Mouse (Mus musculus): ENCODE results near the gene Trmt5. TPM values are rescaled to one million over a fixed set of nuclear protein-coding genes. Genes with fewer than 3 reads are reported as not detected.
A peak's percentile ranks its signal among the peaks of the same experiment; 100 is the strongest.

The Trmt5 gene
- total RNA-seq (2014; fragmentation: Nextera tagmentation): 64.1 and 74.6 TPM in 2 replicates
- total RNA-seq (2017): 69.1 and 70.6 TPM in 2 replicates
- polyA plus RNA-seq (2012): 2.1 and 2.3 TPM in 2 replicates

- no peaks in the 10 kb centered on the region for H3K27me3 ChIP-seq (ENCODE audit: insufficient read depth, low read length)
- H3K9me3 ChIP-seq (replicated peaks): no peaks in the 10 kb centered on the region
- peaks cover 50% of the 10 kb centered on the region for H3K4me1 ChIP-seq (ENCODE audit: insufficient read depth, low read depth, low read length)
- TF ChIP-seq GATA1 (IDR thresholded peaks at IDR 0.05; ENCODE audit: borderline replicate concordance, low read length) (no peak), POLR2AphosphoS5 (IDR thresholded peaks at IDR 0.05; ENCODE audit: insufficient replicate concordance, low read depth, low read length) (no peak), CTCF (IDR thresholded peaks at IDR 0.05; ENCODE audit: low read depth, low read length) (no peak), TAL1 (conservative IDR thresholded peaks at IDR 0.05; ENCODE audit: low read depth, low read length) (no peak), GATA2 (IDR thresholded peaks at IDR 0.05; ENCODE audit: borderline replicate concordance, low read depth, low read length) (no peak)
- peak; percentile 88 for ATAC-seq (ENCODE audit: extremely low read depth, insufficient number of reproducible peaks, low FRiP score, poor library complexity, severe bottlenecking)
- peaks cover 56% of the 10 kb centered on the region for H3K36me3 ChIP-seq (replicated peaks)
- DNase-seq (ENCODE audit: low spot score): peak; percentile 85
- peak within 1 kb of the TSS; percentile 76 for H3K4me3 ChIP-seq (ENCODE audit: low read depth, low read length)
Observed at GRCm38 (mm10) chr12:73286287-73287092, at the start of gene Trmt5, which contains the start of gene Slc38a6. Gene Trmt5, minus strand, starts transcription at chr12:73286710. Gene Slc38a6, plus strand, starts transcription at chr12:73286779.

- Histone ChIP-seq H3K36me3 (replicated peaks) (peaks cover 24% of the 10 kb centered on the region), H3K4me3 (ENCODE audit: low read depth, low read length) (no peak overlapping the region), H3K27me3 (ENCODE audit: insufficient read depth, low read length) (no peaks in the 10 kb centered on the region), H3K9me3 (replicated peaks) (no peaks in the 10 kb centered on the region), H3K4me1 (ENCODE audit: insufficient read depth, low read depth, low read length) (no peaks in the 10 kb centered on the region)
- ATAC-seq (ENCODE audit: extremely low read depth, insufficient number of reproducible peaks, low FRiP score, poor library complexity, severe bottlenecking) (no peak), DNase-seq (ENCODE audit: low spot score) (no peak)
- TF ChIP-seq CTCF (IDR thresholded peaks at IDR 0.05; ENCODE audit: low read depth, low read length) (no peak), GATA1 (IDR thresholded peaks at IDR 0.05; ENCODE audit: borderline replicate concordance, low read length) (no peak), GATA2 (IDR thresholded peaks at IDR 0.05; ENCODE audit: borderline replicate concordance, low read depth, low read length) (no peak), POLR2AphosphoS5 (IDR thresholded peaks at IDR 0.05; ENCODE audit: insufficient replicate concordance, low read depth, low read length) (no peak), TAL1 (conservative IDR thresholded peaks at IDR 0.05; ENCODE audit: low read depth, low read length) (no peak)
Observed at GRCm38 (mm10) chr12:73334051-73334551, 47.6 kb upstream of the Trmt5 start.

GRCm38 (mm10) chr12:73332701-73333100 is 46.2 kb upstream of the Trmt5 start:
- H3K4me1 ChIP-seq (ENCODE audit: insufficient read depth, low read depth, low read length): no peaks in the 10 kb centered on the region
- DNase-seq (ENCODE audit: low spot score): no peak

GRCm38 (mm10) chr12:73330236-73330635 is 43.7 kb upstream of the Trmt5 start:
- no peak for TF ChIP-seq GATA1 (IDR thresholded peaks at IDR 0.05; ENCODE audit: borderline replicate concordance, low read length)
- TF ChIP-seq POLR2AphosphoS5 (IDR thresholded peaks at IDR 0.05; ENCODE audit: insufficient replicate concordance, low read depth, low read length): no peak
- no peak for TF ChIP-seq GATA2 (IDR thresholded peaks at IDR 0.05; ENCODE audit: borderline replicate concordance, low read depth, low read length)
- no peak for TF ChIP-seq CTCF (IDR thresholded peaks at IDR 0.05; ENCODE audit: low read depth, low read length)
- no peak for TF ChIP-seq TAL1 (conservative IDR thresholded peaks at IDR 0.05; ENCODE audit: low read depth, low read length)
- Histone ChIP-seq H3K4me3 (ENCODE audit: low read depth, low read length) (no peak overlapping the region), H3K9me3 (replicated peaks) (no peaks in the 10 kb centered on the region), H3K27me3 (ENCODE audit: insufficient read depth, low read length) (no peaks in the 10 kb centered on the region), H3K36me3 (replicated peaks) (peaks cover 24% of the 10 kb centered on the region), H3K4me1 (ENCODE audit: insufficient read depth, low read depth, low read length) (no peaks in the 10 kb centered on the region)
- no peak for ATAC-seq (ENCODE audit: extremely low read depth, insufficient number of reproducible peaks, low FRiP score, poor library complexity, severe bottlenecking)
- DNase-seq (ENCODE audit: low spot score): no peak

More at GRCm38 (mm10) chr12:73332701-73333100, 46.2 kb upstream of the Trmt5 start:
- no peak for TF ChIP-seq POLR2AphosphoS5 (IDR thresholded peaks at IDR 0.05; ENCODE audit: insufficient replicate concordance, low read depth, low read length)
- TF ChIP-seq CTCF (IDR thresholded peaks at IDR 0.05; ENCODE audit: low read depth, low read length): no peak
- no peak for TF ChIP-seq TAL1 (conservative IDR thresholded peaks at IDR 0.05; ENCODE audit: low read depth, low read length)
- TF ChIP-seq GATA2 (IDR thresholded peaks at IDR 0.05; ENCODE audit: borderline replicate concordance, low read depth, low read length): no peak
- TF ChIP-seq GATA1 (IDR thresholded peaks at IDR 0.05; ENCODE audit: borderline replicate concordance, low read length): no peak
- ATAC-seq (ENCODE audit: extremely low read depth, insufficient number of reproducible peaks, low FRiP score, poor library complexity, severe bottlenecking): no peak
- H3K4me3 ChIP-seq (ENCODE audit: low read depth, low read length): no peak overlapping the region
- no peaks in the 10 kb centered on the region for H3K27me3 ChIP-seq (ENCODE audit: insufficient read depth, low read length)
- no peaks in the 10 kb centered on the region for H3K9me3 ChIP-seq (replicated peaks)
- peaks cover 26% of the 10 kb centered on the region for H3K36me3 ChIP-seq (replicated peaks)

GRCm38 (mm10) chr12:73328448-73329167 is 42.1 kb upstream of the Trmt5 start:
- no peak for DNase-seq (ENCODE audit: low spot score)

More at GRCm38 (mm10) chr12:73328448-73329167, 42.1 kb upstream of the Trmt5 start:
- Histone ChIP-seq H3K9me3 (replicated peaks) (no peaks in the 10 kb centered on the region), H3K4me1 (ENCODE audit: insufficient read depth, low read depth, low read length) (no peaks in the 10 kb centered on the region), H3K4me3 (ENCODE audit: low read depth, low read length) (no peak overlapping the region), H3K36me3 (replicated peaks) (peaks cover 26% of the 10 kb centered on the region), H3K27me3 (ENCODE audit: insufficient read depth, low read length) (no peaks in the 10 kb centered on the region)
- ATAC-seq (ENCODE audit: extremely low read depth, insufficient number of reproducible peaks, low FRiP score, poor library complexity, severe bottlenecking): no peak
- TF ChIP-seq TAL1 (conservative IDR thresholded peaks at IDR 0.05; ENCODE audit: low read depth, low read length): no peak
- no peak for TF ChIP-seq GATA2 (IDR thresholded peaks at IDR 0.05; ENCODE audit: borderline replicate concordance, low read depth, low read length)
- TF ChIP-seq CTCF (IDR thresholded peaks at IDR 0.05; ENCODE audit: low read depth, low read length): no peak
- no peak for TF ChIP-seq GATA1 (IDR thresholded peaks at IDR 0.05; ENCODE audit: borderline replicate concordance, low read length)
- TF ChIP-seq POLR2AphosphoS5 (IDR thresholded peaks at IDR 0.05; ENCODE audit: insufficient replicate concordance, low read depth, low read length): no peak

Measured in G1E (cell line).